Mouse (Mus musculus) erythroblast, embryonic 14.5 days (primary cell): ENCODE results near the gene Gkap1. TPM values are rescaled to one million over a fixed set of nuclear protein-coding genes. Genes with fewer than 3 reads are reported as not detected.

ENCODE experiments used
- H3K27me3 ChIP-seq: 2 replicates; pipeline ENCODE4 v1.6.1; 2012; ENCODE audit warnings: inconsistent platforms; ENCODE audit not compliant: control insufficient read depth
- H3K36me3 ChIP-seq: 2 replicates; pipeline ENCODE4 v1.6.1; 2012; ENCODE audit warnings: mild to moderate bottlenecking, inconsistent platforms; ENCODE audit not compliant: control insufficient read depth
- H3K4me1 ChIP-seq: 2 replicates; pipeline ENCODE4 v1.6.1; 2012; ENCODE audit warnings: inconsistent platforms; ENCODE audit not compliant: control insufficient read depth
- H3K4me3 ChIP-seq: replicated peaks from 2 replicates; pipeline ENCODE3; 2012; ENCODE audit warnings: moderate library complexity, mild to moderate bottlenecking, inconsistent platforms
- H3K9me3 ChIP-seq: 2 replicates; pipeline ENCODE4 v1.6.1; 2012; ENCODE audit warnings: low read length, inconsistent platforms, mixed read lengths; ENCODE audit not compliant: control insufficient read depth
- GATA1 ChIP-seq: IDR thresholded peaks from 2 replicates; pipeline ENCODE4 v1.6.1; 2012; ENCODE audit warnings: low read length, inconsistent platforms, mixed read lengths
- TAL1 ChIP-seq: IDR thresholded peaks from 3 replicates; pipeline ENCODE4 v1.6.1; 2012; ENCODE audit warnings: low read length, inconsistent platforms, mixed read lengths
- polyA plus RNA-seq: library from polyadenylated mRNA; stranded (reverse); fragments of >175 nt; gene quantifications from 2 replicates; pipeline ENCODE4 v1.2.3, GENCODE M21; 2012

Gene Gkap1
- polyA plus RNA-seq, 1 experiment: 0.03 TPM

GRCm38 (mm10) chr13:58213801-58214200 is 61.7 kb downstream of the Gkap1 start:
- Histone ChIP-seq H3K36me3 (peaks cover 7% of the 10 kb centered on the region), H3K4me1 (peaks cover 42% of the 10 kb centered on the region), H3K9me3 (no peaks in the 10 kb centered on the region), H3K27me3 (no peaks in the 10 kb centered on the region; the same call in 1 of the 2 replicates), H3K4me3 (peak overlapping the region; percentile 99)
- TF ChIP-seq TAL1 (no peak), GATA1 (no peak)

DNA sequence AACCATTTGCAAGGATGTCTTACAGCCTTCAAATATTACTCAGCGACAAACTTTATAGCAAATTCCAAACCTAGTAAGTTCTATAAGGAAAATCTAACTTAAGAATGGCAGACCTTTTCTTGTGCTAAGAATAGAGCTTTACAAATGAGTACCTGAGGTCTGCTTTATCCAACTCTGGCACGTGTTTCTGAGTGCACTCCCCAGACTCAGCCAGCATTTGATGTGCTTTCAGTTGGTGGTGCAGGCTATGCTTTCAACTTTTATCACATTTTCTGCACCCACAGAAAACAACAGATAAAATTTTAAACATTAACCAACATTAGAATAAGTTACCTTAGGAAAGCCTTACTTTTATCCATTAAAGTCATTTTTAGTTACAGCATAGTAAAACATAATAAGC is 63.0 kb downstream of the Gkap1 start:
- TF ChIP-seq GATA1 (no peak), TAL1 (no peak)
- Histone ChIP-seq H3K9me3 (no peaks in the 10 kb centered on the region), H3K4me3 (no peak overlapping the region), H3K36me3 (peaks cover 7% of the 10 kb centered on the region), H3K4me1 (peaks cover 42% of the 10 kb centered on the region), H3K27me3 (no peaks in the 10 kb centered on the region; the same call in 1 of the 2 replicates)

- H3K36me3 ChIP-seq: peaks cover 11% of the 10 kb centered on the region
- H3K9me3 ChIP-seq: no peaks in the 10 kb centered on the region
- peaks cover 35% of the 10 kb centered on the region for H3K4me1 ChIP-seq
- H3K4me3 ChIP-seq: no peak overlapping the region
- no peak for TF ChIP-seq TAL1
- TF ChIP-seq GATA1: no peak
- no peaks in the 10 kb centered on the region for H3K27me3 ChIP-seq
Observed at GRCm38 (mm10) chr13:58210441-58210840, 65.1 kb downstream of the Gkap1 start.

DNA sequence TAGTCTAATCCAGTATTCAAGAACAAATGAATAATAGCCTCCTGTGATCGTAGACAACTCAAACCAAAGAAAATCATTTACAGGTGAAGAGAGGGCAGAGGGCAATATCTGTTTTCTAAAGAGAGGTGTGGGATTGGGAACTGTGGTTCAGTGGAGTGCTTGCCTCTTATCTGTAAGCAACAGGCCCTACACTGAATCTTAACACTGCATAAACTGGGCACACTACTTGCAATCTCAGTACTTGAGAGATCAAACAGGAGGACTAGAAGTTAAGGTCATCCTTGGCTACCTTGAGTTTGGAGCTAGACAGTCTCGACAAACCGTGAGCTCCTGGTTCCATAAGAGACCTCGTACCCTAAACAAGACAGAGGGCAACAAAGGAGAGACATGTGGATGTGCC is 69.4 kb downstream of the Gkap1 start:
- peaks cover 4% of the 10 kb centered on the region for H3K36me3 ChIP-seq
- TF ChIP-seq GATA1 (no peak), TAL1 (no peak)
- peaks cover 26% of the 10 kb centered on the region for H3K4me1 ChIP-seq
- no peaks in the 10 kb centered on the region for H3K27me3 ChIP-seq
- H3K4me3 ChIP-seq: no peak overlapping the region
- H3K9me3 ChIP-seq: no peaks in the 10 kb centered on the region

- TF ChIP-seq GATA1 (no peak), TAL1 (no peak)
- no peaks in the 10 kb centered on the region for H3K9me3 ChIP-seq
- H3K36me3 ChIP-seq: peaks cover 4% of the 10 kb centered on the region
- H3K4me3 ChIP-seq: no peak overlapping the region
- H3K4me1 ChIP-seq: peaks cover 22% of the 10 kb centered on the region
- no peaks in the 10 kb centered on the region for H3K27me3 ChIP-seq
Observed at GRCm38 (mm10) chr13:58204986-58205385, 70.5 kb downstream of the Gkap1 start.

- Histone ChIP-seq H3K4me1 (peaks cover 16% of the 10 kb centered on the region), H3K27me3 (no peaks in the 10 kb centered on the region), H3K36me3 (peaks cover 4% of the 10 kb centered on the region), H3K4me3 (no peak overlapping the region), H3K9me3 (no peaks in the 10 kb centered on the region)
- TF ChIP-seq TAL1: no peak
- no peak for TF ChIP-seq GATA1
Observed at GRCm38 (mm10) chr13:58204202-58204601, 71.3 kb downstream of the Gkap1 start.

- H3K4me3 ChIP-seq: no peak overlapping the region
- H3K9me3 ChIP-seq: no peaks in the 10 kb centered on the region
- H3K4me1 ChIP-seq: peaks cover 16% of the 10 kb centered on the region
- peaks cover 7% of the 10 kb centered on the region for H3K36me3 ChIP-seq
- no peaks in the 10 kb centered on the region for H3K27me3 ChIP-seq
- TF ChIP-seq GATA1: no peak
- TF ChIP-seq TAL1: no peak
Observed at GRCm38 (mm10) chr13:58202903-58203302, 72.6 kb downstream of the Gkap1 start.

GRCm38 (mm10) chr13:58201908-58202307 is 73.6 kb downstream of the Gkap1 start:
- Histone ChIP-seq H3K4me3 (no peak overlapping the region), H3K9me3 (no peaks in the 10 kb centered on the region), H3K36me3 (peaks cover 17% of the 10 kb centered on the region), H3K4me1 (peaks cover 16% of the 10 kb centered on the region), H3K27me3 (no peaks in the 10 kb centered on the region)
- TF ChIP-seq TAL1 (no peak), GATA1 (no peak)

GRCm38 (mm10) chr13:58201343-58201742 is 74.2 kb downstream of the Gkap1 start:
- H3K4me1 ChIP-seq: peaks cover 12% of the 10 kb centered on the region
- H3K36me3 ChIP-seq: peaks cover 18% of the 10 kb centered on the region

GRCm38 (mm10) chr13:58197981-58198640 is 77.4 kb downstream of the Gkap1 start:
- TF ChIP-seq GATA1: no peak
- H3K9me3 ChIP-seq: no peaks in the 10 kb centered on the region
- H3K4me3 ChIP-seq: no peak overlapping the region
- H3K36me3 ChIP-seq: peaks cover 45% of the 10 kb centered on the region
- H3K4me1 ChIP-seq: peaks cover 8% of the 10 kb centered on the region
- no peaks in the 10 kb centered on the region for H3K27me3 ChIP-seq

More at GRCm38 (mm10) chr13:58201343-58201742, 74.2 kb downstream of the Gkap1 start:
- no peaks in the 10 kb centered on the region for H3K9me3 ChIP-seq
- H3K27me3 ChIP-seq: no peaks in the 10 kb centered on the region
- no peak overlapping the region for H3K4me3 ChIP-seq
- TF ChIP-seq TAL1: no peak
- no peak for TF ChIP-seq GATA1
